Mouse (Mus musculus): ENCODE measurements around the gene Eif2ak4. TPM values are rescaled to one million over a fixed set of nuclear protein-coding genes. Genes with fewer than 3 reads are reported as not detected.
A peak's percentile ranks its signal among the peaks of the same experiment; 100 is the strongest.

Gene Eif2ak4
- polyA plus RNA-seq, 1 experiment from 2014 or later = 10.0 TPM

- Histone ChIP-seq H3K9me3 (no peaks in the 10 kb centered on the region), H3K4me1 (peaks cover 8% of the 10 kb centered on the region; the same call in 1 of the 2 replicates), H3K36me3 (peaks cover 39% of the 10 kb centered on the region), H3K4me3 (no peak overlapping the region), H3K27me3 (ENCODE audit: insufficient read depth, poor library complexity, severe bottlenecking) (no peaks in the 10 kb centered on the region), H3K27ac (no peak overlapping the region)
- no peak for DNase-seq (ENCODE audit: low spot score)
- 90% methylated on average over 3 of the region's 3 CpGs for WGBS
These were observed 68.6 kb downstream of the Eif2ak4 start for GRCm38 (mm10) chr2:118457029-118457428.

- DNase-seq (ENCODE audit: low spot score) = no peak
- Histone ChIP-seq H3K36me3 (peaks cover 44% of the 10 kb centered on the region), H3K9me3 (no peaks in the 10 kb centered on the region), H3K4me3 (no peak overlapping the region), H3K4me1 (peaks cover 8% of the 10 kb centered on the region; the same call in 1 of the 2 replicates), H3K27me3 (ENCODE audit: insufficient read depth, poor library complexity, severe bottlenecking) (no peaks in the 10 kb centered on the region), H3K27ac (no peak overlapping the region)
- WGBS = 90% methylated on average over 13 of the region's 13 CpGs
These were observed 69.2 kb downstream of the Eif2ak4 start for GRCm38 (mm10) chr2:118457463-118458261.

- H3K27ac ChIP-seq = no peak overlapping the region
- H3K4me3 ChIP-seq = no peak overlapping the region
- DNase-seq (ENCODE audit: low spot score) = no peak
- peaks cover 71% of the 10 kb centered on the region for H3K36me3 ChIP-seq
- H3K4me1 ChIP-seq = peaks cover 9% of the 10 kb centered on the region; the same call in 1 of the 2 replicates
- H3K27me3 ChIP-seq (ENCODE audit: insufficient read depth, poor library complexity, severe bottlenecking) = no peaks in the 10 kb centered on the region
- H3K9me3 ChIP-seq = no peaks in the 10 kb centered on the region
- WGBS = 76% methylated on average over 16 of the region's 16 CpGs
These were observed 73.2 kb downstream of the Eif2ak4 start for GRCm38 (mm10) chr2:118461480-118462165.

GRCm38 (mm10) chr2:118463480-118463879 is 75.1 kb downstream of the Eif2ak4 start:
- Histone ChIP-seq H3K4me3 (no peak overlapping the region), H3K27me3 (ENCODE audit: insufficient read depth, poor library complexity, severe bottlenecking) (no peaks in the 10 kb centered on the region), H3K36me3 (peaks cover 74% of the 10 kb centered on the region), H3K4me1 (peaks cover 9% of the 10 kb centered on the region; the same call in 1 of the 2 replicates), H3K9me3 (no peaks in the 10 kb centered on the region), H3K27ac (no peak overlapping the region)
- WGBS = 83% methylated on average over 5 of the region's 5 CpGs
- DNase-seq (ENCODE audit: low spot score) = no peak

- Histone ChIP-seq H3K27me3 (ENCODE audit: insufficient read depth, poor library complexity, severe bottlenecking) (no peaks in the 10 kb centered on the region), H3K36me3 (peaks cover 81% of the 10 kb centered on the region), H3K9me3 (no peaks in the 10 kb centered on the region), H3K27ac (no peak overlapping the region), H3K4me3 (no peak overlapping the region), H3K4me1 (peaks cover 9% of the 10 kb centered on the region; the same call in 1 of the 2 replicates)
- WGBS = 76% methylated on average over 3 of the region's 3 CpGs
- DNase-seq (ENCODE audit: low spot score) = no peak
These were observed 76.0 kb downstream of the Eif2ak4 start for GRCm38 (mm10) chr2:118464450-118464849.

GRCm38 (mm10) chr2:118465894-118466293 is 77.5 kb downstream of the Eif2ak4 start:
- no peaks in the 10 kb centered on the region for H3K27me3 ChIP-seq (ENCODE audit: insufficient read depth, poor library complexity, severe bottlenecking)
- no peak overlapping the region for H3K27ac ChIP-seq
- no peak for DNase-seq (ENCODE audit: low spot score)
- peaks cover 88% of the 10 kb centered on the region for H3K36me3 ChIP-seq
- H3K4me3 ChIP-seq = no peak overlapping the region
- WGBS = 65% methylated on average over 2 of the region's 2 CpGs
- peaks cover 9% of the 10 kb centered on the region; the same call in 1 of the 2 replicates for H3K4me1 ChIP-seq
- H3K9me3 ChIP-seq = no peaks in the 10 kb centered on the region

GRCm38 (mm10) chr2:118466601-118467000 is 78.2 kb downstream of the Eif2ak4 start:
- Histone ChIP-seq H3K9me3 (no peaks in the 10 kb centered on the region), H3K27ac (no peak overlapping the region), H3K4me3 (no peak overlapping the region), H3K27me3 (ENCODE audit: insufficient read depth, poor library complexity, severe bottlenecking) (no peaks in the 10 kb centered on the region), H3K4me1 (peaks cover 5% of the 10 kb centered on the region; the same call in 1 of the 2 replicates), H3K36me3 (peaks cover 91% of the 10 kb centered on the region)
- 38% methylated on average over 1 of the region's 1 CpGs for WGBS
- DNase-seq (ENCODE audit: low spot score) = no peak

- H3K36me3 ChIP-seq = peaks cover 92% of the 10 kb centered on the region
- no peaks in the 10 kb centered on the region for H3K27me3 ChIP-seq (ENCODE audit: insufficient read depth, poor library complexity, severe bottlenecking)
- DNase-seq (ENCODE audit: low spot score) = no peak
- H3K4me3 ChIP-seq = no peak overlapping the region
- peaks cover 5% of the 10 kb centered on the region; the same call in 1 of the 2 replicates for H3K4me1 ChIP-seq
- no peak overlapping the region for H3K27ac ChIP-seq
- no peaks in the 10 kb centered on the region for H3K9me3 ChIP-seq
These were observed 79.9 kb downstream of the Eif2ak4 start for GRCm38 (mm10) chr2:118468354-118468753.

GRCm38 (mm10) chr2:118478833-118479549 is 90.6 kb downstream of the Eif2ak4 start:
- no peak for DNase-seq (ENCODE audit: low spot score)
- Histone ChIP-seq H3K9me3 (no peaks in the 10 kb centered on the region), H3K4me3 (peak overlapping the region; percentile 85), H3K27ac (peak overlapping the region; percentile 93), H3K27me3 (ENCODE audit: insufficient read depth, poor library complexity, severe bottlenecking) (no peaks in the 10 kb centered on the region), H3K36me3 (peaks cover 35% of the 10 kb centered on the region), H3K4me1 (peaks cover 12% of the 10 kb centered on the region)
- WGBS = 3% methylated on average over 52 of the region's 52 CpGs

GRCm38 (mm10) chr2:118479550-118479909 is 91.1 kb downstream of the Eif2ak4 start, which contains the start of gene Srp14:
Srp14 (minus strand) TSS chr2:118479711.
- H3K27ac ChIP-seq = peak within 1 kb of the TSS; percentile 93
- no peaks in the 10 kb centered on the region for H3K27me3 ChIP-seq (ENCODE audit: insufficient read depth, poor library complexity, severe bottlenecking)
- peaks cover 12% of the 10 kb centered on the region for H3K4me1 ChIP-seq
- H3K36me3 ChIP-seq = peaks cover 30% of the 10 kb centered on the region
- DNase-seq (ENCODE audit: low spot score) = peak; percentile 97
- peak within 1 kb of the TSS; percentile 85 for H3K4me3 ChIP-seq
- under 1% methylated on average over 35 of the region's 35 CpGs for WGBS
- H3K9me3 ChIP-seq = no peaks in the 10 kb centered on the region

- Histone ChIP-seq H3K27me3 (ENCODE audit: insufficient read depth, poor library complexity, severe bottlenecking) (no peaks in the 10 kb centered on the region), H3K27ac (no peak overlapping the region), H3K4me3 (no peak overlapping the region), H3K36me3 (peaks cover 16% of the 10 kb centered on the region), H3K4me1 (peaks cover 15% of the 10 kb centered on the region), H3K9me3 (no peaks in the 10 kb centered on the region)
- DNase-seq (ENCODE audit: low spot score) = no peak
- WGBS = 88% methylated on average over 7 of the region's 7 CpGs
These were observed 92.5 kb downstream of the Eif2ak4 start for GRCm38 (mm10) chr2:118480886-118481285.

GRCm38 (mm10) chr2:118483032-118483431 is 94.6 kb downstream of the Eif2ak4 start:
- no peaks in the 10 kb centered on the region for H3K9me3 ChIP-seq
- DNase-seq (ENCODE audit: low spot score) = no peak
- peaks cover 18% of the 10 kb centered on the region for H3K4me1 ChIP-seq
- WGBS = 78% methylated on average over 5 of the region's 5 CpGs
- no peaks in the 10 kb centered on the region for H3K27me3 ChIP-seq (ENCODE audit: insufficient read depth, poor library complexity, severe bottlenecking)
- H3K36me3 ChIP-seq = peaks cover 2% of the 10 kb centered on the region; the same call in 1 of the 2 replicates
- H3K4me3 ChIP-seq = no peak overlapping the region
- H3K27ac ChIP-seq = no peak overlapping the region
